Mouse (Mus musculus): ENCODE data around the gene Sgce. TPM values are rescaled to one million over a fixed set of nuclear protein-coding genes. Genes with fewer than 3 reads are reported as not detected.
"Not testable (repeated sequence)": the region's sequence is repeated elsewhere in the genome, so short reads cannot be mapped to it uniquely, and the experiment has no call there.

The Sgce gene
- polyA plus RNA-seq, 1 experiment from 2014 or later: 53.7 TPM

DNA sequence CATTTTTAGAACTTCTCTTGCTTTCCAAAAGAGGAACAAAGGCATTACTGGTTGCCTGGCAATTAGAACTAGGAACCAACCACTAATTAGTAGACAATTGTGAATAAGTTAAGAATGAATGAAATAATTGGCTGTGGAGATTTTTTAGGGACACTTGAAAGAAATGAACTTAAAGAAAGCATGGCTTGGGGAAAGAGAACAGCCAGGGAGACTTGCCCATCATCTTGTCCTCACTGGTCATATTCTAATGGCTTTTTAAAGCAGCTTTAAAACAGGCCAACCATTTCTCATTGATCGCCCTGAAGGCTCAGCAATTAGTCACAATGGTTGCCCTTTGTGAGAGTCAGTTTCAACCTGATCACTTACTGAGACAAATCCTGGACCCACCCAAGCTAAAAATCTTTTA, 69.6 kb downstream of the Sgce start:
- Histone ChIP-seq H3K9me3 (ENCODE audit: control insufficient read depth, low read length) (no peaks in the 10 kb centered on the region), H3K27me3 (replicated peaks; ENCODE audit: control insufficient read depth, insufficient read depth, low read length) (no peaks in the 10 kb centered on the region), H3K4me2 (ENCODE audit: low read length) (no peak overlapping the region), H3K9ac (replicated peaks; ENCODE audit: low read depth, low read length) (no peak overlapping the region), H3K36me3 (ENCODE audit: control insufficient read depth, insufficient read depth) (no peaks in the 10 kb centered on the region), H3K4me1 (replicated peaks; ENCODE audit: control insufficient read depth, insufficient read depth, low read length) (peaks cover 13% of the 10 kb centered on the region), H3K27ac (ENCODE audit: low read length) (no peak overlapping the region), H3K4me3 (replicated peaks; ENCODE audit: low read length) (no peak overlapping the region)
- WGBS: 5% methylated on average over 1 of the region's 1 CpGs
- peak; percentile 35; the same call in 1 of the 2 replicates for ATAC-seq

DNA sequence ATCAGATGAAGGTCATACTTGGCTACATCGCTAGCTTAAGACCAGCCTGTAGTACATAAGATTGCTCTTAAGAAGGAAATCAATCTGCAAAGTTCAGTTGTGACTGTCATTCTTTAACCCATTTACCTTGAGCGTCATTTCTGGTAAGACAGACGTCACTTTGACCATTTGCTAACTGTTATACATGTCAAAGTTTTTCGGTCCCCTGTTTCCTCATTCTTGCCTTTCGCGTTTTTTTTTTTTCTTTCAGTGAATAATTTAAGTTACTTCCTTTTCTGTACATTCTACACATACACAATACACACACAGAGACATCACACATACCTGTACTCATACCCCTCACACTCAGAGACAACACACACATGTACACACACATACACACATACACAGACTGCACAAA, 81.9 kb downstream of the Sgce start:
- Histone ChIP-seq H3K4me3 (replicated peaks; ENCODE audit: low read length) (no peak overlapping the region), H3K36me3 (ENCODE audit: control insufficient read depth, insufficient read depth) (no peaks in the 10 kb centered on the region), H3K9ac (replicated peaks; ENCODE audit: low read depth, low read length) (no peak overlapping the region), H3K4me1 (replicated peaks; ENCODE audit: control insufficient read depth, insufficient read depth, low read length) (no peaks in the 10 kb centered on the region), H3K9me3 (ENCODE audit: control insufficient read depth, low read length) (no peaks in the 10 kb centered on the region), H3K27me3 (replicated peaks; ENCODE audit: control insufficient read depth, insufficient read depth, low read length) (no peaks in the 10 kb centered on the region), H3K27ac (ENCODE audit: low read length) (no peak overlapping the region), H3K4me2 (ENCODE audit: low read length) (no peak overlapping the region)
- WGBS: 97% methylated on average over 6 of the region's 6 CpGs
- no peak for ATAC-seq

DNA sequence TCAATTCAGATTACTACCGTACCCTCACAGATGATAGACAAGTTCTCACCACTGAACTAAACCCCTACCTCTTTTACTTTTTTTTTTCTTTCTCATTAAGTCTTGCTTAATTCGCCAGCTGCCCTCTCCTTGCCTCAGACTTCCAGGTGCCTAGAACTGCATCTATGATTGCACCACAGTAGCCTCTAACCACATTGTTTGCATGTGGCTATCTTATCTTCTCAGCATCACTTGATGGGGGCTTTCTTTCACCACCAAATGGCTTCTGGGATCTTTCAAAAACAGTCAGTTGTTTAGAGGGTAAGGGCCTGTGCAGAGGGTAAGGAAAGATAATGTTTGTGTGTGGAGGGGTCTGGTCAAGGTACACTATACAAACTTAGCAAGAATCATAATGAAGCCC, 82.7 kb downstream of the Sgce start:
- Histone ChIP-seq H3K4me3 (replicated peaks; ENCODE audit: low read length) (no peak overlapping the region), H3K9ac (replicated peaks; ENCODE audit: low read depth, low read length) (no peak overlapping the region), H3K4me2 (ENCODE audit: low read length) (no peak overlapping the region), H3K36me3 (ENCODE audit: control insufficient read depth, insufficient read depth) (no peaks in the 10 kb centered on the region), H3K9me3 (ENCODE audit: control insufficient read depth, low read length) (no peaks in the 10 kb centered on the region), H3K4me1 (replicated peaks; ENCODE audit: control insufficient read depth, insufficient read depth, low read length) (no peaks in the 10 kb centered on the region), H3K27me3 (replicated peaks; ENCODE audit: control insufficient read depth, insufficient read depth, low read length) (no peaks in the 10 kb centered on the region), H3K27ac (ENCODE audit: low read length) (no peak overlapping the region)
- WGBS: 67% methylated on average over 2 of the region's 2 CpGs
- ATAC-seq: no peak

DNA sequence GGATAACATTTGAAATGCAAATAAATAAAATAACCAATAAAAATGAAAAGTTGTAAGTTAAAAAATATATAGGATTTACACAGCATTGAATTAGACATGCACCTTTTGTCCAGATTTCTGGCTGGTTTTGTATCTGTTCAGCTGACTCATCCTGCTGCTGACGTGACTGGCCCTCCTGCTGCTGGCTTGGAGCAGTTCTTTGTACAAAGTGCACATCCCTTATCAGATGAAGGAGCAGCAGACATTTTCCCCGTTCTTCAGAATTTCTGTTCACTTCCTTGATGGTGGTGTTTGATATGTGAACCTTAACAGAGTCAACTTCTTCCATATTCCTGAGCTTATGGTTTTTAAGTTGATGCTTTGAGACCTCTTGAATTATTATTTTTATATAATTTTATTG, 83.5 kb downstream of the Sgce start:
- ATAC-seq: no peak
- no peaks in the 10 kb centered on the region for H3K36me3 ChIP-seq (ENCODE audit: control insufficient read depth, insufficient read depth)
- H3K4me2 ChIP-seq (ENCODE audit: low read length): no peak overlapping the region
- H3K27me3 ChIP-seq (replicated peaks; ENCODE audit: control insufficient read depth, insufficient read depth, low read length): no peaks in the 10 kb centered on the region
- no peak overlapping the region for H3K4me3 ChIP-seq (replicated peaks; ENCODE audit: low read length)
- H3K9ac ChIP-seq (replicated peaks; ENCODE audit: low read depth, low read length): no peak overlapping the region
- no peaks in the 10 kb centered on the region for H3K4me1 ChIP-seq (replicated peaks; ENCODE audit: control insufficient read depth, insufficient read depth, low read length)
- 73% methylated on average over 2 of the region's 2 CpGs for WGBS
- H3K27ac ChIP-seq (ENCODE audit: low read length): no peak overlapping the region
- H3K9me3 ChIP-seq (ENCODE audit: control insufficient read depth, low read length): no peaks in the 10 kb centered on the region

DNA sequence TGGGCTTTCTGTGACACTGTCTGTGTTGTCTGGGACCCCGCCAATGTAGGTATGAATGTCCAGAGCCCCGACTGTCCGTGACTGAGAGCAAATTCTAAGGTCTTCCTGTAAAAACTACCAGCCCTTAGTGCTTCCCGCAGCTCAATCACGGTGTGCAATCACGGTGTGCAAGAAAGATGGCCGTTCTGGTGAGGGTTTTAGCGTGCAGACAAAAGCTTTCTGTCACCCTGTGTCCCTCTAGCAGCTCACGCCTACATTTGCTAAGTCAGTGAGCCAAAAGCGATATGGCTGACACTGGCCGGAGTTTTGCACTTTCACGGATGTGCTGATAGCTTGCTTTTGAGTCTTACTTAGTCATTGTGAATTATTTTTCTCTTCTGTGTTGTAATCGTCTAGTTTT, 88.1 kb downstream of the Sgce start:
- H3K9ac ChIP-seq (replicated peaks; ENCODE audit: low read depth, low read length): no peak overlapping the region
- H3K9me3 ChIP-seq (ENCODE audit: control insufficient read depth, low read length): no peaks in the 10 kb centered on the region
- no peaks in the 10 kb centered on the region for H3K4me1 ChIP-seq (replicated peaks; ENCODE audit: control insufficient read depth, insufficient read depth, low read length)
- H3K27ac ChIP-seq (ENCODE audit: low read length): no peak overlapping the region
- H3K36me3 ChIP-seq (ENCODE audit: control insufficient read depth, insufficient read depth): no peaks in the 10 kb centered on the region
- no peak overlapping the region for H3K4me3 ChIP-seq (replicated peaks; ENCODE audit: low read length)
- H3K4me2 ChIP-seq (ENCODE audit: low read length): no peak overlapping the region
- ATAC-seq: no peak
- H3K27me3 ChIP-seq (replicated peaks; ENCODE audit: control insufficient read depth, insufficient read depth, low read length): no peaks in the 10 kb centered on the region
- 84% methylated on average over 13 of the region's 13 CpGs for WGBS

DNA sequence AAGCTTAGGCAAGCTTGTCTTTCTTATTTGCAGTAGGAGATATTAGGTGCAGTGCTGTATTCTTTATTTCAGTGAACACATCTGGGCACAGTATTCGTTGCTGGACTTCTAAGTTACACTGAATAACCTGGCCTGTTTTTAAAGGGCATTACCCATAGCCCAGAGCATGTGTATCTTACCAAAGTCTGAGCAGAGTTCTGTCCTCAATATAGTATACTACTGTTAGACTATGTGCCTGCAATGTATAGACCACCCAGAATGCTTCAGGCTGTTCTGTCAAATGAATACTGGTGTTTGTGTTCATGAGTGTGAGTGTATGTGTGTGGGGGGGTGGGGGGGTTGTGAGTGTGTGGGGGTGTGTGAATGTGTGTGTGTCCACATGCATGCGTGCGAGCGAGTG, 91.1 kb downstream of the Sgce start:
- 0 out of 2 replicates have a peak, but pooled peaks have one; percentile 7 for ATAC-seq
- no peaks in the 10 kb centered on the region for H3K27me3 ChIP-seq (replicated peaks; ENCODE audit: control insufficient read depth, insufficient read depth, low read length)
- H3K9me3 ChIP-seq (ENCODE audit: control insufficient read depth, low read length): no peaks in the 10 kb centered on the region

DNA sequence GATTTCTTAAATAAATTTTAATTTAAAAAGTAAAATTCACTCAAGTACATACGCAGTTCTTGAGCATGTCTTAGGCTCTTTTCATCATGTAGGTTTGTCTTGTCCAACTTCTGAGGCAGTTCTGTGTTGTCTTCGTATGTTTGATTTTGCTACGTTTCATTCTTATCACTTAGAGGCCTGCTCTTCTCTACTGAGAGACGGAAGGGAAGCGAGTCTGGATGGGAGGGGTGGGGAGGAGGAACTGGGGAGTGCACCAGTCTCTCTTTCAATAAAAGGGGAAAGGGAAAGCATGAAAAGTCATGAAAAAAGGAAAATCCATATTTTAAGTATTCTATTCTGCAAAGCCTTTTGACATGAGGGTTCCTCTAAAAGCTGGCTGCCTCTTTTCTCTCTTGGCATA, 91.5 kb downstream of the Sgce start:
- Histone ChIP-seq H3K27ac (ENCODE audit: low read length) (no peak overlapping the region), H3K9ac (replicated peaks; ENCODE audit: low read depth, low read length) (no peak overlapping the region), H3K36me3 (ENCODE audit: control insufficient read depth, insufficient read depth) (no peaks in the 10 kb centered on the region), H3K9me3 (ENCODE audit: control insufficient read depth, low read length) (no peaks in the 10 kb centered on the region), H3K27me3 (replicated peaks; ENCODE audit: control insufficient read depth, insufficient read depth, low read length) (no peaks in the 10 kb centered on the region), H3K4me3 (replicated peaks; ENCODE audit: low read length) (no peak overlapping the region), H3K4me1 (replicated peaks; ENCODE audit: control insufficient read depth, insufficient read depth, low read length) (no peaks in the 10 kb centered on the region), H3K4me2 (ENCODE audit: low read length) (no peak overlapping the region)
- WGBS: 65% methylated on average over 5 of the region's 5 CpGs
- 0 out of 2 replicates have a peak, but pooled peaks have one; percentile 41 for ATAC-seq

More for the DNA sequence above, 91.1 kb downstream of the Sgce start:
- 91% methylated on average over 4 of the region's 4 CpGs for WGBS
- H3K4me3 ChIP-seq (replicated peaks; ENCODE audit: low read length): no peak overlapping the region
- no peak overlapping the region for H3K4me2 ChIP-seq (ENCODE audit: low read length)
- H3K27ac ChIP-seq (ENCODE audit: low read length): no peak overlapping the region
- no peak overlapping the region for H3K9ac ChIP-seq (replicated peaks; ENCODE audit: low read depth, low read length)
- H3K4me1 ChIP-seq (replicated peaks; ENCODE audit: control insufficient read depth, insufficient read depth, low read length): no peaks in the 10 kb centered on the region
- H3K36me3 ChIP-seq (ENCODE audit: control insufficient read depth, insufficient read depth): no peaks in the 10 kb centered on the region

DNA sequence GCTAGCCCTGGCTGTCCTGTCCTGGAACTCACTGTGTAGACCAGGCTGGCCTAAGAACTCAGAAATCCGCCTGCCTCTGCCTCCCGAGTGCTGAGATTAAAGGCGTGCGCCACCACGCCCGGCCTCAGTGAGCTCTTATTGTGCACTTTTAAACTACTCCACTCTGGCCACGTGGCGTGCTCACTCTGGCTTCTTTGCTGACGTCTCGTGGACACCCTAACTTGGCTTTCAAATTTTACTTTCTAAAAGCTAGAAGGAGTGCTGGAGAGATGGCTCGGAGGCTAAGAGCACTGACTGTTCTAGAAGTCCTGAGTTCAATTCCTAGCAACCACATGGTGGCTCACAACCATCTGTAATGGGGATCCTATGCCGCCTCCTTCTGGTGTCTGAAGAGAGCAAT, 93.3 kb downstream of the Sgce start:
- 97% methylated on average over 12 of the region's 12 CpGs for WGBS
- not testable (repeated sequence) for H3K4me1 ChIP-seq (replicated peaks; ENCODE audit: control insufficient read depth, insufficient read depth, low read length); H3K9ac ChIP-seq (replicated peaks; ENCODE audit: low read depth, low read length); ATAC-seq; H3K27ac ChIP-seq (ENCODE audit: low read length); H3K9me3 ChIP-seq (ENCODE audit: control insufficient read depth, low read length); H3K4me3 ChIP-seq (replicated peaks; ENCODE audit: low read length); H3K27me3 ChIP-seq (replicated peaks; ENCODE audit: control insufficient read depth, insufficient read depth, low read length); H3K4me2 ChIP-seq (ENCODE audit: low read length); H3K36me3 ChIP-seq (ENCODE audit: control insufficient read depth, insufficient read depth)

DNA sequence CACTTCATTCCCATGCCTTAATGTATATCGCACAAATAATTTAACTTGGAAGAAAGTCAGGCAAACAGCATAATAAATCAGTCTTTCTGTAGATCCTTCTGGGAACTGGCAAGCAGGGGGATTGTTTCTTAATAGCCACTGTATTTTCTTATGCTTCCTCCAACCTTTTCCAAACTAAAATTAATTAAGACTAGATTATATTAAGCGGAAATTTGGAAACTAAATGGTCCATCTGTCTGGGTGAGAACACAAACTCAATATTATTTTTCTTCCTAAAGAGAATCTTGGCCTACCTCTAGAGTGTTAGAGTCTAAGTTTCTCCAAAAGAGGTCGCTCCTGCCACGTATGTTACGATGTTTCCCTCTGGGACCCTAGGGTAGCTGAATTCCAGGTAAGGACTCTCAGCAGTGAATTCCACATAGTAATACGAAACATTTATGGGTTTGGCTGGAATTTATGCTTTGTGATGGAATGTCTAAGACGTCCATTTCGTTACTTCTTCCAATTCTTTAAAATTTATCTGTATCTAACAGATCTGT, 94.3 kb downstream of the Sgce start:
- WGBS: 73% methylated on average over 8 of the region's 8 CpGs
- Histone ChIP-seq H3K4me1 (replicated peaks; ENCODE audit: control insufficient read depth, insufficient read depth, low read length) (no peaks in the 10 kb centered on the region), H3K4me3 (replicated peaks; ENCODE audit: low read length) (no peak overlapping the region), H3K27ac (ENCODE audit: low read length) (no peak overlapping the region), H3K36me3 (ENCODE audit: control insufficient read depth, insufficient read depth) (no peaks in the 10 kb centered on the region), H3K4me2 (ENCODE audit: low read length) (no peak overlapping the region), H3K9ac (replicated peaks; ENCODE audit: low read depth, low read length) (no peak overlapping the region), H3K27me3 (replicated peaks; ENCODE audit: control insufficient read depth, insufficient read depth, low read length) (no peaks in the 10 kb centered on the region), H3K9me3 (ENCODE audit: control insufficient read depth, low read length) (no peaks in the 10 kb centered on the region)
- ATAC-seq: peak; percentile 85

DNA sequence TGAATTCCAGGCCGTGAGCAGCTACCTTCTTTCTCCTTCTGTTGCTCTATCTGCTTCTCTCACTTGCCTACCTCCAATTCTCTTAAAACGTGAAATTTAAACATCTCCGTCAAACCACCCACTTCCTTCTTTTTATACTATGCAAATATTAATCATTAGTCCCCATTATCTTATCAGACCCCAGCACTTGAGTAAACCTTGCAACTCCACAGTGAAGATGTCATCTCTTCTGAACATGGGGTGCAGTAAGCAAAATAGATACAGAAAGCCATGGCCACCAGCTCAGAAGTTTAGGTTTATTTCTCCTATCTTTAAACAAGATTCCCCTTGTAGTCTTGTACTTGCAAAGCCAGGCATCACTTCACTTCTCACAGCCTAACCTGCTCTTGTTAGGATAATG, 99.7 kb downstream of the Sgce start:
- 84% methylated on average over 3 of the region's 3 CpGs for WGBS
- H3K9me3 ChIP-seq (ENCODE audit: control insufficient read depth, low read length): no peaks in the 10 kb centered on the region
- no peak overlapping the region for H3K27ac ChIP-seq (ENCODE audit: low read length)
- H3K4me1 ChIP-seq (replicated peaks; ENCODE audit: control insufficient read depth, insufficient read depth, low read length): no peaks in the 10 kb centered on the region
- H3K9ac ChIP-seq (replicated peaks; ENCODE audit: low read depth, low read length): no peak overlapping the region
- H3K4me3 ChIP-seq (replicated peaks; ENCODE audit: low read length): no peak overlapping the region
- no peaks in the 10 kb centered on the region for H3K27me3 ChIP-seq (replicated peaks; ENCODE audit: control insufficient read depth, insufficient read depth, low read length)
- H3K4me2 ChIP-seq (ENCODE audit: low read length): no peak overlapping the region
- H3K36me3 ChIP-seq (ENCODE audit: control insufficient read depth, insufficient read depth): 0 out of 2 replicates have a peak, but pooled peaks cover under 1% of the 10 kb centered on the region
- no peak for ATAC-seq
